Mouse (Mus musculus) C2C12 (cell line): ENCODE results near the gene Sfxn5. TPM values are rescaled to one million over a fixed set of nuclear protein-coding genes. Genes with fewer than 3 reads are reported as not detected.
A peak's percentile ranks its signal among the peaks of the same experiment; 100 is the strongest.

Source experiments
- H3K27me3 ChIP-seq: one replicate; pipeline ENCODE4 v1.6.1; 2011; ENCODE audit not compliant: control insufficient read depth, insufficient read depth, insufficient read length
- H3K36me3 ChIP-seq: one replicate; pipeline ENCODE4 v1.6.1; 2011; ENCODE audit not compliant: control insufficient read depth, insufficient read depth
- H3K4me3 ChIP-seq: one replicate; pipeline ENCODE4 v1.5.1; 2011; ENCODE audit warnings: mild to moderate bottlenecking, control low read depth; ENCODE audit not compliant: poor library complexity, insufficient read depth, severe bottlenecking
- H3K79me2 ChIP-seq: one replicate; pipeline ENCODE4 v1.6.1; 2011; ENCODE audit not compliant: control insufficient read depth, insufficient read depth
- H3K79me3 ChIP-seq: one replicate; pipeline ENCODE4 v1.6.1; 2011; ENCODE audit warnings: low read depth, control low read depth
- H3ac ChIP-seq: one replicate; pipeline ENCODE3; 2011; ENCODE audit warnings: low read depth; ENCODE audit not compliant: control insufficient read depth, insufficient read length
- CEBPB ChIP-seq: IDR thresholded peaks from one replicate; pipeline ENCODE4 v1.6.1; 2011; ENCODE audit warnings: low read depth, mild to moderate bottlenecking, control low read depth, moderate library complexity
- CTCF ChIP-seq: IDR thresholded peaks from one replicate; pipeline ENCODE4 v1.5.1; 2011; ENCODE audit not compliant: control insufficient read depth, insufficient read depth, insufficient read length
- FOSL1 ChIP-seq: IDR thresholded peaks from one replicate; pipeline ENCODE4 v1.8.0; 2011; ENCODE audit warnings: mild to moderate bottlenecking, low read length; ENCODE audit not compliant: poor library complexity, insufficient read depth, severe bottlenecking
- MAX ChIP-seq: IDR thresholded peaks from one replicate; pipeline ENCODE4 v1.6.1; 2011; ENCODE audit warnings: mild to moderate bottlenecking, control low read depth
- MYOD1 ChIP-seq: IDR thresholded peaks from one replicate; pipeline ENCODE4 v1.6.1; 2011; ENCODE audit warnings: low read depth; ENCODE audit not compliant: control insufficient read depth, insufficient read length
- MYOG ChIP-seq: IDR thresholded peaks from one replicate; pipeline ENCODE4 v1.6.1; 2011; ENCODE audit not compliant: control insufficient read depth, insufficient read length; ENCODE audit errors: extremely low read depth
- USF1 ChIP-seq: IDR thresholded peaks from one replicate; pipeline ENCODE4 v1.6.1; 2011; ENCODE audit warnings: low read depth, mild to moderate bottlenecking, control low read depth, moderate library complexity
- polyA plus RNA-seq: library from polyadenylated mRNA; unstranded; fragments of >200 nt; fragmentation: generic; extraction: Trizol; gene quantifications from one replicate; pipeline ENCODE4 v1.2.1, GENCODE M21; 2012; ENCODE audit warnings: missing spikeins

Gene Sfxn5
- polyA plus RNA-seq, 1 experiment, result 2.2 TPM

DNA sequence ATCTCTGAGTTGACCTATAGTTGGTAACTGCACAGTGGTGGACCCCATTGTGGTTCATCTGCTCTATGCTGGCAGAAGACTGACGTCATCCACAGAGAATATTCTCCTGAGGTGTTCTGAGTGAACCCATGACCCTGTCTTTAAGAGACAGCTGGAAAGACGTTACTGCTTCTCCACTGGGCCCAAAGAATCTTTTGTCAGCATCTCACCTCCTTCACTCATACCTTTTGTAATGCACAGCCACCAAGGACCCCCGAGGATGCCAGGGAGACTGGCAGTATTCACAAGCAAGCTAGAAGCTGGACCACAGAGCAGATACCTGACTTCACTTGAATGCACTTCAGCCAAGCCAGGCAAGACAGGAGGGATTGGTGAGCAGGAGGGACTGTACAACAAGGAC lies 2.1 kb upstream of the Sfxn5 start:
- no peak overlapping the region for H3ac ChIP-seq
- H3K27me3 ChIP-seq, result no peaks in the 10 kb centered on the region
- no peak overlapping the region for H3K4me3 ChIP-seq
- no peaks in the 10 kb centered on the region for H3K79me2 ChIP-seq
- TF ChIP-seq MYOD1 (no peak), CTCF (no peak), FOSL1 (no peak), USF1 (no peak), MAX (no peak), MYOG (no peak), CEBPB (no peak)
- H3K79me3 ChIP-seq, result no peaks in the 10 kb centered on the region
- H3K36me3 ChIP-seq, result peaks cover 5% of the 10 kb centered on the region

DNA sequence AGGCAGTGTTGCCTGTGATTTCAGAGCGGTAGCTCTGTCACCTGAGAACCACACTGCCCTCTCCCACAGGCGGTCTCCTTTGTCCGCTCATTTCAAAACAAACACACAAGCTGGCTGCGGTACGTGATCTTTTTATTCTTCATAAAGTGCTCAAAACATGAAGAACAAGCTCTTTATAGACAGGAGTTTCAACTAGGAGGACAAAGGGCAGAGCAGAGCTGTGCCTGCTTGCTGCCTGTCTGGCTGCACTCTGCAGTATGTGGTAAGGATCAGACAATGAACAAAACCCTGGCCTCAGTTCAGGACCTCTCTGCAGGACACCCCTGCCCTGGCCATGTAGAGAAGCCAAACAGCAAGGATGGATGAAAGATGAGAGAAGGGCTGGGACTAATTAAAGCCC lies 1.6 kb upstream of the Sfxn5 start:
- Histone ChIP-seq H3K79me3 (no peaks in the 10 kb centered on the region), H3K79me2 (no peaks in the 10 kb centered on the region), H3K4me3 (no peak overlapping the region), H3ac (no peak overlapping the region), H3K36me3 (peaks cover 5% of the 10 kb centered on the region), H3K27me3 (no peaks in the 10 kb centered on the region)
- TF ChIP-seq MYOG (no peak), MYOD1 (no peak), CEBPB (no peak), MAX (no peak), CTCF (no peak), FOSL1 (no peak), USF1 (no peak)

DNA sequence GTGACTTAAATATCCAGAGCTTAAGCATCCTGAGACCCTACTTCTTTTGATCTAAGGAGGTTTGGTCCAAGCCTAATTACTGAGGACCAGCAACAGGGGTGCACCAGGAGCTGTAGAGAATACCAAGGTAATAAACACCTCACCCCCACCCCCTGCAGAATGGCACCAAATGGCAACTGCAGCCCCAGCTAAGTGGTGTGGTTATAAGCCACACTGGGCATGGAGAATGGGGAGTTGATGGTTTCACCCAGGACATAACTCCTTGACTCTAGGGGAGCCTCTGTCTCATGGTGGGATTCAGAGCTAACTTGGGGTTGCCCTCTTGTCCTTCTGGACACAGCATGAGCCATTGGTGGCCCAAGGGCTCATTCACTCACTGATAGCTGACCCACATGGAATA lies 1.0 kb upstream of the Sfxn5 start:
- Histone ChIP-seq H3ac (no peak overlapping the region), H3K36me3 (peaks cover 5% of the 10 kb centered on the region), H3K79me2 (no peaks in the 10 kb centered on the region), H3K4me3 (no peak overlapping the region), H3K79me3 (no peaks in the 10 kb centered on the region), H3K27me3 (no peaks in the 10 kb centered on the region)
- no peak for TF ChIP-seq MYOG
- TF ChIP-seq CTCF, result no peak
- TF ChIP-seq MAX, result no peak
- no peak for TF ChIP-seq USF1
- no peak for TF ChIP-seq CEBPB
- TF ChIP-seq FOSL1, result no peak
- no peak for TF ChIP-seq MYOD1

DNA sequence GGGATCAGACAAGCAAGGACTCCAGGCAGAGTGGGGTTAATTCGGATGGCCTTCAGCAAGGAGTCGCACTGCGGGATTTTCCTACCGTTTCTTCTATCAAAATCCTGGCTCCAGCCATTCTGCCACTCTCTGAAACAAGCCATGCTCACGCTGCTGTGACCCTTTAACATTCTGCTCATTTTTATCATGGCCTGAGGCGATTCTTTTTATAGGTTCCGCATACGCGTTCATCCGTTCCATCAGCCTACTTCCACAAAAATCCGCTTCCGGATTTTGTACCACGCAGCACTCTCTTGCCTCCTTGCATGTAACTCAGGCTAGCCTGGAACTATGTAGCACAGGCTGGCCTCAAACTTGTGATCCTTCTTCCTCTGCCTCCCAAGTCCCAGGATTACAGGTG lies 510 bp upstream of the Sfxn5 start:
- Histone ChIP-seq H3K4me3 (peak overlapping the region; percentile 63), H3K79me2 (no peaks in the 10 kb centered on the region), H3K36me3 (peaks cover 5% of the 10 kb centered on the region), H3ac (peak overlapping the region; percentile 28), H3K79me3 (no peaks in the 10 kb centered on the region), H3K27me3 (no peaks in the 10 kb centered on the region)
- TF ChIP-seq MYOG, result no peak
- no peak for TF ChIP-seq FOSL1
- TF ChIP-seq CTCF, result no peak
- TF ChIP-seq MAX, result no peak
- TF ChIP-seq MYOD1, result no peak
- no peak for TF ChIP-seq USF1
- no peak for TF ChIP-seq CEBPB

DNA sequence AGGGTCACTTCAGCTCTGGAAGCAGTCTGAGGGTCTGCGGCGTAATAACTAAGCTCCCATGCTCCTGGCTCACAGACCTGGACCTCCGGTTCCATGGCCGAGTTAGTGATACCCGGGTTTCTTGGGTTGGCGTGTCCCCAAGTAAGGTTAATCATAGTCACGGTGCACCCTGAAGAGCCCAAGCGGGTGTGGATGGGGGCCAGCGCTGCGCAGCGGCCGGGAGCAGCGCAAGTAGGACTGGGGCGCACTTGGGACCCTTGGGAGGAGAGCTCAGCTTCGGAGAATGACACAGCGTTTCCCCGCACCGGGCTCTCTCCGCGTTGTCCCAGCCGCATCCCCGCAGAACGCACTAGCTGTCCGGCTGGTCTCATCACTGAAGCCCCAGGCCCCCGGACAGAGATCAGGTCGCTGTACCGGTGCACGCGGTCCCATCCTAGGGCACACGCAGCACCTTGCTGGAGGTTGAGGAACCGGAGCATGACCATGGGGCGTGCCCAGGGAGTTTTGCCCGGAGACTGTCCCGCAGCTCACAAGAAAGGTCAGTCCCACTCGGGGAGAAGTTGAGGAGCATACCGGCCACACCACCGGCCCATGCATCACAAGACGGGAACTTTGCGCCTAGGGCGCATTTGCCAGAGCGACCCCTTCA lies 747 bp downstream of the Sfxn5 start:
- peaks cover 5% of the 10 kb centered on the region for H3K36me3 ChIP-seq
- TF ChIP-seq USF1 (no peak), CEBPB (no peak), FOSL1 (no peak), MYOD1 (no peak), MYOG (no peak), MAX (no peak), CTCF (no peak)
- H3K4me3 ChIP-seq, result peak overlapping the region; percentile 63
- H3K27me3 ChIP-seq, result no peaks in the 10 kb centered on the region
- no peaks in the 10 kb centered on the region for H3K79me3 ChIP-seq
- H3K79me2 ChIP-seq, result no peaks in the 10 kb centered on the region
- H3ac ChIP-seq, result peak overlapping the region; percentile 78

DNA sequence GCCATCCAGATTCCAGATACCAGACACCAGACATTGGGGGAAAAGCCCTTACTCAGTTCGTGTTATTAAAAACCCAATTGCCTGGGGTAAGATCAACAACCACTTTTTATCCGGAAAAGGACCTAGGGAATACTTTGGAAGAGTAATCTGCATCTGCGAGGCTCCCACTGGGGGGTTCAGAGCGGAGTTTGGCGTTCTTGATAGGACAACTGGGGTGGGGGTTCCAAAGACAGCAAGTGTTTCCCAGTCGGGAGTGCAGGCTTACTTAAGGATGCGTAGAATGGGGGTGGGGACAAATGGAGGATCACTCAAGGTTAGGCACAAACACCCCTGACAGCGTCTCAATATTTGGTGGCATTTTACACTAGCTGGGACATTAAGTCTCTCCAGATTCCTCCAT lies 1.5 kb downstream of the Sfxn5 start:
- Histone ChIP-seq H3K4me3 (no peak overlapping the region), H3K36me3 (peaks cover 4% of the 10 kb centered on the region), H3ac (no peak overlapping the region), H3K79me2 (no peaks in the 10 kb centered on the region), H3K79me3 (no peaks in the 10 kb centered on the region), H3K27me3 (no peaks in the 10 kb centered on the region)
- TF ChIP-seq USF1, result no peak
- no peak for TF ChIP-seq FOSL1
- TF ChIP-seq MAX, result no peak
- no peak for TF ChIP-seq CEBPB
- TF ChIP-seq MYOD1, result no peak
- TF ChIP-seq MYOG, result no peak
